Mouse (Mus musculus) cerebellum, adult 8-10 months (tissue): ENCODE results near the gene Atn1.

Source experiments
- DNase-seq: peaks from one replicate; pipeline ENCODE4 v3.0.0; 2022

Gene Atn1

GRCm38 (mm10) chr6:124708289-124708889, 47.9 kb downstream of the Atn1 start:
- no peak for DNase-seq

GRCm38 (mm10) chr6:124706061-124706627, 50.2 kb downstream of the Atn1 start:
- DNase-seq: no peak

GRCm38 (mm10) chr6:124704417-124704816, 51.9 kb downstream of the Atn1 start:
- DNase-seq: no peak

GRCm38 (mm10) chr6:124703789-124704188, 52.5 kb downstream of the Atn1 start:
- no peak for DNase-seq

- peak; percentile 63 for DNase-seq
Observed at GRCm38 (mm10) chr6:124702784-124703103, 53.6 kb downstream of the Atn1 start.

- no peak for DNase-seq
Observed at GRCm38 (mm10) chr6:124702102-124702783, 54.1 kb downstream of the Atn1 start.

- DNase-seq: no peak
Observed at GRCm38 (mm10) chr6:124701338-124701737, 55.0 kb downstream of the Atn1 start.

- peak; percentile 41 for DNase-seq
Observed at GRCm38 (mm10) chr6:124699962-124700610, 56.2 kb downstream of the Atn1 start.

GRCm38 (mm10) chr6:124699366-124699765, 57.0 kb downstream of the Atn1 start:
- DNase-seq: no peak

GRCm38 (mm10) chr6:124698751-124699150, 57.6 kb downstream of the Atn1 start:
- DNase-seq: no peak

GRCm38 (mm10) chr6:124696441-124697150, 59.7 kb downstream of the Atn1 start:
- DNase-seq: no peak

- peak; percentile 56 for DNase-seq
Observed at GRCm38 (mm10) chr6:124694166-124694955, 62.0 kb downstream of the Atn1 start.

GRCm38 (mm10) chr6:124693243-124693981, 62.9 kb downstream of the Atn1 start:
- DNase-seq: no peak
